Mouse (Mus musculus) heart, postnatal 14 days (tissue): ENCODE data around the gene Hax1. TPM values are rescaled to one million over a fixed set of nuclear protein-coding genes. Genes with fewer than 3 reads are reported as not detected.

ENCODE experiments used
- DNase-seq, 2 experiments: peaks; one replicate each; pipeline ENCODE4 v3.0.0; 2021 to 2022
- intact Hi-C: fragments of 180-260 bp; cut with DNase I; formaldehyde crosslinking; loops from one replicate; pipeline ENCODE4 v1.15.1; 2025
- microRNA-seq, 2 experiments: library from miRNA; unstranded; fragments of <30 nt; microRNA quantifications; one replicate each; pipeline ENCODE4 v1.2.0; 2021 to 2022
- total RNA-seq, 2 experiments: library from RNA; stranded (reverse); gene quantifications; 2 replicates each; pipeline ENCODE4 v1.2.3; 2021

Hax1 gene
- total RNA-seq, 2 experiments from 2014 or later, result 41.7 to 48.2 TPM

DNA sequence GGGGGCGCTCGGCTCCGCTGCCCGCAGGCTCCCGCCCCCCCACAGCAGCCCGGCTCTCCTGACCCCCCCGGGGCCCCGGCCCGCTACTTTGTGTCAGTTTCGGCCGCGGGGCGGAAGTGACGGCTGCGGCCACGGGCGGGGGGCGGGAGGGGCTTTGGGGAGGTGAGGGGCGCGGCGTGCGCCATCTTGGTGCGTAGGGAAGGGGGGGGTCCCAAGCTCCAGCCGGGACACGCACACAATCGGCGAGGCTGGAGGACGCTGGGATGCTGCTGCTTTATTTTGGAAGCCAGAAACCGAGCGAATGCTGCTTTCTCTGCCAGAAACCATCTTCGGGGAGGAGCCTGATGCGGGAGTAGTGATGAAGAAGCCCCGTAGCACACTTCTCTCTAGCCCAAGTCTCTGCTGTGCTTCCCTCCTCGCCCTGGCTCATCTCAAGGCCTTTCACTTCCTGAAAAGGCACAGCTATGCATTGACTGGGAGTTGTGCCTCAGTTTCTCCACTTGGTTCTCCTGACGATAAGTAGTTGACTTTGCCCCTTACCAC, 35.3 kb downstream of the Hax1 start, which contains the start of gene Atp8b2:
Gene Atp8b2, minus strand, starts transcription at position 288 of the 543 bp plus-strand sequence.
- DNase-seq, result peak; percentile 71 to 77
- intact Hi-C loops, result loop anchor here (5.0 kb wide), 2 partner anchors 101 to 181 kb away; no protein-coding TSS in a partner anchor

GRCm38 (mm10) chr3:89962751-89963220, 35.8 kb downstream of the Hax1 start:
- intact Hi-C loops, result loop anchor here (5.0 kb wide), 2 partner anchors 100 to 180 kb away; no protein-coding TSS in a partner anchor
- DNase-seq, result no peak

DNA sequence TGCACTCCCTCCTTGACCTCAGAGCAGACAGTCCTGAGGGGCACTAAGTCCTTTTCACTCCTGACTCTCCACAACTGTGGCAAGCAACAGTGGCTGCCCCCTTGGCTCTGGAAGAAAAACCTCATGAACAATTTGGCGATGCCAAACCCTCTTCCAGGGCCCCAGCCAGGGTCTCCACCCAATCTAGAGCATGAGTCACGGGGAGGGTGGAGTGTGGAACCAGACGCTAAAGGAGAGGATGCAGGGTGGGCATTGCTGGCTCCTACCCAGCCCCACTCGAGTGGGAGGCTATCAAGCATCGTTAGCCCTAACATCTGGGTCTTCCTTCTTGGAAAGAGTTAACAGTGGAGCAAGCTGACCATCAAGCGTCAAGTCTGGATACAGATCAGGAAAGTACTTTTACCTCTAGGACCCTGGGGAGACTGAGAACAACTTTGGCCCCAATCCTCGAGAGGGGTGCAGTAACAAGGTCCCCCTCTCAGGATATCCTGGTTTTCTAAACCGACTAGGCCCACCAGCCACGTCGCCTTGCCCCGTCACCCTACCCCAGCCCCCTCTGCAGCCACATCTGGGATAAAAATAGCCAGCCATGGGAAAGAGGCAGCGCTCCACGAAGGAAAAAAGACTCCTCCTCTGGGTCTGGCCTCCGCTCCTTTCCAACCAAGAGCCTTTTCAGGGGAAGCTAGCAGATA, 36.4 kb downstream of the Hax1 start:
- intact Hi-C loops, result loop anchor here (5.0 kb wide), 2 partner anchors 100 to 180 kb away; no protein-coding TSS in a partner anchor
- DNase-seq, result peak; percentile 48 to 62

DNA sequence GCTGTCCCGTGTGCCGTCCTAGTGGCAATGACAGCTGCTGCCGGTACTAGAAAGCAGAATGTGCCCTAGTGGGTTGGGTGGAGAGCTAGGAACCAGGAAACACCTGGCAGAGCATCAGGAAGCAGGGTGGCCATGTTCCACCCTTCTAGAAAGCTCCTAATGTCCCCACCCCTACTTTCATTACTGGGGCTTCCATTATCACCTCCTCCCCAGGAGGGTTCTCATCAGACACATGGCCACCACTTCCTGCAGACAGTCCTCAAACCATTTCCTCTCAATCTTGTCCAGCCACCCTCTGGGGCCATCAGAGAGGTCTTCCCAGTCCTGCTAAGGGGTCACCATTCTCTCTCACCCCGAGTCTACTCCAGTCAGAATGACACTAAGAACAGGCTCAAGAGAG, 37.1 kb downstream of the Hax1 start:
- DNase-seq, result no peak

GRCm38 (mm10) chr3:89960469-89960868, 38.1 kb downstream of the Hax1 start:
- intact Hi-C loops, result loop anchor here (5.0 kb wide), 2 partner anchors 98 to 178 kb away; no protein-coding TSS in a partner anchor
- DNase-seq, result peak; percentile 93 to 94

More for the DNA sequence above, 37.1 kb downstream of the Hax1 start:
- intact Hi-C loops, result loop anchor here (5.0 kb wide), 2 partner anchors 99 to 179 kb away; no protein-coding TSS in a partner anchor

DNA sequence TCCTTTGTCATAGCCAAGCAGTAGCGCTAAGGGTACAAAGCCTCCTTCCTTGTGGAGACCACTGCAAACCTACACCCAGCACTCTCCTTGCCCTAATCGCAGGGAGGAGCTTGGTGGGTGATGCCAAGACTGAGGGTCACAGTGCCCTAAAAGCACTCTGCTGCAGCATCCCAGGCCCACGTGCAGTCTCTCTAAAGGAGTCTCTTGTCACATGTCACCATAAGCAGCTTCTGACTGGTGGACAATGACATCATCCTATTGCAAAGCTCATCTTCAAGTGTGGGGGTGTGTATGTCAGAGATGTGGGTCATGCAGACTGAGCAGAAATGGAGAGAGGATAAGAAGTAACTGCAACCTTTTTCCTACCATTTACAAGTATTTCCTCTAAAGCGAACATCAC, 39.1 kb downstream of the Hax1 start:
- no peak for DNase-seq
- intact Hi-C loops, result no loop called here

DNA sequence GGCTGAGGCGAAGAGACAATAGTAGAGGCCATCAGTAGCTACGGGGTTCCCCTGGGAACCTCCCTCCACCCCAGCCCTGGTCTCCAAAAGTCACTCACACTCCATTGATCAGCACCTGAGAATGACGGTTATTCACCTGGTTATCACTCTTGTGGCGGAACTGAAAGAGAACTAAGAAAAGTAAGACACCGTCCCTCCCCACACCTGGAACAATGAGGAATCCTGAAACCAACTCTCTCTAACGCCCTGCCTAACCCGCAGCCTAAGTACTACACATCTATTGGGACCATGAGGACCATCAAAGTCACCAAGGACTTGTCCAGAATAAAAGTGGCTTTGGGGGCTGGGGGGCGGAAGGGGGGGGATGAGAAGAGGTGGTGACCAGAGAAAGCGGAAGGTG, 40.7 kb downstream of the Hax1 start:
- intact Hi-C loops, result no loop called here
- no peak for DNase-seq

DNA sequence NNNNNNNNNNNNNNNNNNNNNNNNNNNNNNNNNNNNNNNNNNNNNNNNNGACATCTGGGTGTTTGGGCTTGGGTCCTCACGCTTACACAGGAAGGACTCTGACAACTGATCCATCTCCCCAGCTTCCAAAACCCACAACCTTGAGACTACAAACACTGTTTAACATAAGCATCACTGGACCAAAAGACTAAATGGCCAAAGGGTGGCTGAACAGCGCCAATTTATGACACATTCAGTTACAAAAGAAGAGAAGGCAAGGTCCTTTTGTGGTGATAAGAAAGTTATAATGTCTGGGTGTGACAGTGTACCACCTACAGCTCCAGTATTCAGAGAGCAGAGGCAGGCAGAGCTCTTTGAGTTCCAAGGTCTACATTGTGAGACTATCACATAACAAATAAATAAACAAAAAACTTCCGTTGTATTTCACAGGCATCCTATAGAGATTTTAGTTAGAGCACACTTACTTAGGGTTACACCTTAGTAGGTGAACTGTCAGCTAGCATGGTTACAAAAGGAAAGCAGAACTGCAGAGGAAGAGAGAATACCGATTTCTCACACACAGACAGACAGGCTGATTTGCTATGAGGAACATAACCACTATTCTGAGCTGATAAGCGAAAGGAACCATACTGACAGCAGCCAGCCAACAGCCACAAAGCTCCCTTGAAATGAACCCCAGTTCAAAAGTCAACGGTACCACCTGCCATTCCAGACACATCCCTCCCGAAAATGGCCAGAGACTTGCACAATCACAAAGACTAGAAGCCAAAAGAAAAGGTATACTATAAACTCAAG, 42.2 kb downstream of the Hax1 start:
- intact Hi-C loops, result no loop called here
- no peak for DNase-seq

- intact Hi-C loops, result loop anchor here (1.0 to 2.0 kb wide), 2 partner anchors 11 to 125 kb away; no protein-coding TSS in a partner anchor
- DNase-seq, result peak; percentile 77 to 85
Observed at GRCm38 (mm10) chr3:89953420-89953819, 45.2 kb downstream of the Hax1 start.

DNA sequence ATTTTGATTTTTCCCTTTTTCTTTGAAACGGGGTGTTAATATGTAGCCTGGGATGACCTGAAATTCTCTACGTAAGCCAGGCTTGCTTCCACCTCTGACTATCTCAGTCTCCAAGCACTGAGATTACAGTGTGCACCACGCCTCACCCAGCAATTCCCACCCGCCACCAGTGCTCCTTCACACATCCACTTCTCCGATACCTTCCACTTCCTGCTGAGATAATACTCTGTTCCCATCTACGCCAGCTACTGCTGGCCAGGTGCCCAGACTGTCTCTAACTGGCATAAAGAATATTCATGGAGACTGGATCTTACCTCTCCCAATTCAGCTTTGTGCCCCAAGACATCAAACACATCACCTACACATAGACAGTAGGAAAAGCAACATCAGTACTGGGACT, 49.9 kb downstream of the Hax1 start:
- intact Hi-C loops, result no loop called here

DNA sequence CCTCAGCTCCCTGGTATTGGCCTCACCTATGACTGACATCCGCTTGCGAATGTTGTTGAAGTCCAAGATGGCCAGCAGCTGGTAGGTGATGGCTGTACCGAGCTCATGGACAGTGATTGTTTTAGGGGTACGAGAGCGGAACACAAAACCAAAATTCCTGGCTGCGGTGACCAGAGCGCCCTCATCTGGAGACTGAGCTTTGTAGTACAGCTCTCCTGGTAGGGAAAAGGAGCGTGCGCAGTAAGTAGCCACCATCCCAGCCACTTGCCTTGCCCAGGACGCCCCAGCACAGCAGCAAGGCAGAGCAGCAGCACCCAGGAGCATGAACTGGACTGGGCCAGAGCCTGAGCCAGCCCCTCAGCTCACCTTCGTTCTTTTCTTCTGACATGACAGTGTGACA, 50.6 kb downstream of the Hax1 start:
- intact Hi-C loops, result no loop called here
- no peak for DNase-seq

More for the DNA sequence above, 49.9 kb downstream of the Hax1 start:
- no peak for DNase-seq

Small RNA genes within 50 kb of the gene (microRNA-seq; reads per million reads assigned to microRNA genes)
- gene Mir7669, result 0.60 to 0.81 reads per million in 2 experiments

Other genes starting within 250 kb of the Hax1 start
- under 1 TPM; 0.20 to 0.29 TPM for gene Chrnb2, start 234.1 kb downstream of the Hax1 start, total RNA-seq
- gene Ube2q1, start 225.2 kb downstream of the Hax1 start, total RNA-seq, result 10 to 100 TPM; 28.0 to 28.6 TPM
- gene She, start 167.4 kb downstream of the Hax1 start, total RNA-seq, result 10 to 100 TPM; 18.1 TPM
- gene Il6ra, start 85.6 kb downstream of the Hax1 start, total RNA-seq, result 1 to 10 TPM; 4.9 to 5.5 TPM
- gene Atp8b2, start 35.3 kb downstream of the Hax1 start, total RNA-seq, result 10 to 100 TPM; 39.5 to 45.4 TPM
- 10 to 100 TPM; 60.6 to 67.1 TPM for gene 4933434E20Rik, start 52.9 kb upstream of the Hax1 start, total RNA-seq
- gene Ubap2l, start 53.8 kb upstream of the Hax1 start, total RNA-seq, result 100 to 1,000 TPM; 119 to 130 TPM
- 10 to 100 TPM; 71.0 to 71.4 TPM for gene Tpm3, start 73.9 kb upstream of the Hax1 start, total RNA-seq
- gene Nup210l, start 105.4 kb upstream of the Hax1 start, total RNA-seq, result under 1 TPM; 0.12 to 0.14 TPM
- 100 to 1,000 TPM; 868 to 969 TPM for gene Rps27, start 214.9 kb upstream of the Hax1 start, total RNA-seq
- 10 to 100 TPM in 1 of 2 experiments, 1 to 10 TPM in 1; 6.7 to 10.9 TPM for gene Rab13, start 214.9 kb upstream of the Hax1 start, total RNA-seq
- 10 to 100 TPM; 44.9 to 48.9 TPM for gene Jtb, start 232.8 kb upstream of the Hax1 start, total RNA-seq
- not detected for gene Creb3l4, start 244.7 kb upstream of the Hax1 start, total RNA-seq
- 10 to 100 TPM; 94.0 to 95.4 TPM for gene Slc39a1, start 249.4 kb upstream of the Hax1 start, total RNA-seq